Mouse (Mus musculus) embryonic fibroblast, embryonic 13.5 days (primary cell): ENCODE results near the gene Ccdc91.

Experiments
- CTCF ChIP-seq: IDR thresholded peaks from 2 replicates; pipeline ENCODE4 v1.5.1; 2011; ENCODE audit warnings: mild to moderate bottlenecking, control low read depth, low read length, moderate library complexity, borderline replicate concordance; ENCODE audit not compliant: insufficient read depth
- POLR2A ChIP-seq: IDR thresholded peaks from 2 replicates; pipeline ENCODE4 v1.6.1; 2011; ENCODE audit warnings: low read depth, mild to moderate bottlenecking, control low read depth, low read length, moderate library complexity

DNA sequence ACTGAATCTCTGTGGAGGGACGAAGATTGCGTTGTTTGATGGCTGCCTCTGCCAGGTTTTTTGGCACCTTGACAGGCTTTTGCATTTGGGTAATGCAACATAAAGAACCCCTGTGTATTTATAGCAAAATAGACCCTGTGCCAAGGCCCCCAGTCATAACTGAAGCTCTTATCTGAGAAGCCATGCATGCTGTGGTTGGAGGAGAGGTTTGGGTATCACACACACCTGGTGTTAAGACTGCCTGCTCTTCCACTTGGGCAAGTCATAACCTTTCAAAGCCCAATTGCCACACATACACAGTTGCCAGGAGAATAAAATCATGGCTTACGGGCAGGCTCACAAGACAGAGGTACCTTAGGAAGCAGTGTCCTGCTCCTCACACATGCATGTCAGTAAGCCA, 147.5 kb downstream of the Ccdc91 start:
- TF ChIP-seq CTCF (no peak), POLR2A (no peak)
